Mouse (Mus musculus) cerebellum, adult 9-11 months (tissue): Measurements from ENCODE around the gene Polr3b.

Experiments
- DNase-seq: peaks from one replicate; pipeline ENCODE4 v3.0.0; 2022

Polr3b gene

GRCm38 (mm10) chr10:84611664-84612063 is 10.4 kb upstream of the Polr3b start:
- DNase-seq, result no peak

GRCm38 (mm10) chr10:84612281-84612680 is 9.8 kb upstream of the Polr3b start:
- no peak for DNase-seq

GRCm38 (mm10) chr10:84613366-84613765 is 8.7 kb upstream of the Polr3b start:
- no peak for DNase-seq

- DNase-seq, result no peak
Measured at GRCm38 (mm10) chr10:84615076-84615475, 7.0 kb upstream of the Polr3b start.

- no peak for DNase-seq
Measured at GRCm38 (mm10) chr10:84631182-84631581, 9.1 kb downstream of the Polr3b start.

GRCm38 (mm10) chr10:84632005-84632404 is 9.9 kb downstream of the Polr3b start:
- DNase-seq, result no peak

- DNase-seq, result no peak
Measured at GRCm38 (mm10) chr10:84636656-84637055, 14.6 kb downstream of the Polr3b start.

- no peak for DNase-seq
Measured at GRCm38 (mm10) chr10:84638382-84638781, 16.3 kb downstream of the Polr3b start.

GRCm38 (mm10) chr10:84639525-84640287 is 17.6 kb downstream of the Polr3b start:
- no peak for DNase-seq

GRCm38 (mm10) chr10:84640861-84641260 is 18.8 kb downstream of the Polr3b start:
- no peak for DNase-seq

- no peak for DNase-seq
Measured at GRCm38 (mm10) chr10:84641576-84641975, 19.5 kb downstream of the Polr3b start.

GRCm38 (mm10) chr10:84645940-84646339 is 23.8 kb downstream of the Polr3b start:
- DNase-seq, result no peak

- peak; percentile 32 for DNase-seq
Measured at GRCm38 (mm10) chr10:84646506-84647102, 24.5 kb downstream of the Polr3b start.

GRCm38 (mm10) chr10:84647264-84647663 is 25.2 kb downstream of the Polr3b start:
- no peak for DNase-seq

GRCm38 (mm10) chr10:84648911-84649310 is 26.8 kb downstream of the Polr3b start:
- no peak for DNase-seq

- DNase-seq, result no peak
Measured at GRCm38 (mm10) chr10:84654029-84654428, 31.9 kb downstream of the Polr3b start.

GRCm38 (mm10) chr10:84654731-84655130 is 32.6 kb downstream of the Polr3b start:
- DNase-seq, result no peak

GRCm38 (mm10) chr10:84656618-84657017 is 34.5 kb downstream of the Polr3b start:
- peak; percentile 5 for DNase-seq

- no peak for DNase-seq
Measured at GRCm38 (mm10) chr10:84657437-84658087, 35.5 kb downstream of the Polr3b start.

GRCm38 (mm10) chr10:84658088-84658848 is 36.2 kb downstream of the Polr3b start:
- DNase-seq, result no peak

- DNase-seq, result no peak
Measured at GRCm38 (mm10) chr10:84659281-84659680, 37.2 kb downstream of the Polr3b start.

GRCm38 (mm10) chr10:84662138-84662537 is 40.0 kb downstream of the Polr3b start:
- DNase-seq, result no peak

- no peak for DNase-seq
Measured at GRCm38 (mm10) chr10:84665713-84666260, 43.7 kb downstream of the Polr3b start.
